Mouse (Mus musculus): ENCODE data around the gene Lrp5. TPM values are rescaled to one million over a fixed set of nuclear protein-coding genes. Genes with fewer than 3 reads are reported as not detected.
A peak's percentile ranks its signal among the peaks of the same experiment; 100 is the strongest.

Gene Lrp5
- polyA plus RNA-seq, 1 experiment from 2014 or later, result 7.1 TPM

- Histone ChIP-seq H3K9me3 (no peaks in the 10 kb centered on the region), H3K4me3 (peak overlapping the region; percentile 89), H3K27ac (no peak overlapping the region), H3K36me3 (peaks cover 9% of the 10 kb centered on the region), H3K4me1 (peaks cover 12% of the 10 kb centered on the region), H3K9ac (peak overlapping the region; percentile 72), H3K27me3 (no peaks in the 10 kb centered on the region), H3K4me2 (replicated peaks) (peak overlapping the region; percentile 71)
- 43% methylated on average over 10 of the region's 10 CpGs for WGBS
- no peak for ATAC-seq (ENCODE audit: insufficient number of reproducible peaks, insufficient read depth, low FRiP score, low TSS enrichment)
These were observed 22.8 kb upstream of the Lrp5 start for GRCm38 (mm10) chr19:3709013-3709787.

DNA sequence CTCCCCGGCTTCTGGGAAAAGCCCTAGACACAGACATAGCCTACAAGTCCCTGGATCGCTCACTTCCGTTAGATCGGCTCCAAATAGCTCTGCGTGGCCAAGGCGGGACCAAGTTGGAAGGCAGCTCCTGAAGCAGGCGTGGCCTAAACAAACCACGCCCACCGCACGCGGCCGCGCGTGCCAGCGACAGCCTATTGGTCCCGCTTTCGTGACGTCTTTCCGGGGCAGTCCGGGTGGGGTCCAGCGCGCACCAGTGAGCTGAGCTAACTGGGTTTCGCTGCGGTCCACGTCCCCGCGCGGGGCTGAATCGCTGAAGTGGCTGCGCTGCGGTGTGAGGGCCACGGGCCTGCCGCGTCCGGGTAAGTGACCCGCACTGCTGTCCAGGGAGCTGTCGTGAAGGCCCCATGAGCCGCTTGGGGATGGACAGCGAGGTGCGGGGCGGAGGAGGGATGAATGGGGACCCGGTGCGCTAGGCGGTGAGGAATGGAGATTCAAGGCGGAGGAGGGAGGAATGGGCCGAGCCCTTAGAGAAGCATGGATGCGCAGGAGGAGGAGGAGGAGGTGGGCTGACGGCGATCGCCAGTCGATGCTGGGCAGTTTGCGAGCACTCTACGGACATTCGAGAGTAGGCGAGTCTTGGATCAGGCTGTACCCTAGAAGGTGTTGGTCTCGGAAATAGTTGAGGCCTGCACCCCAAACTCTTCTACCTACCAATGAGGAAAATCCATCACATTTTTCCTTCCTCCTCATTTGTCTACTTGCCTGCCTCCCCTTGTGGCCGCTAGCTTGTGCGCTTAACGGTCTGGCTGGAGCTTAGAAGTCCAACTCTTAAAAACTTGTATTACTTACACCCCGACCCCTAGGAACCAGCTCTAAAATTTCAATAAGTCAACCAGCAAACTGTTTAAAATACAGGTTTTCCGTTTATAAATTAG, 22.0 kb upstream of the Lrp5 start, which contains the start of gene 1810055G02Rik:
Gene 1810055G02Rik, plus strand, starts transcription at position 216 of the 935 bp plus-strand sequence.
- Histone ChIP-seq H3K4me3 (peak within 1 kb of the TSS; percentile 89), H3K4me1 (peaks cover 12% of the 10 kb centered on the region), H3K36me3 (peaks cover 7% of the 10 kb centered on the region), H3K9ac (peak within 1 kb of the TSS; percentile 72), H3K27me3 (no peaks in the 10 kb centered on the region), H3K4me2 (replicated peaks) (peak within 1 kb of the TSS; percentile 71), H3K27ac (peak within 1 kb of the TSS; percentile 88), H3K9me3 (no peaks in the 10 kb centered on the region)
- 1% methylated on average over 61 of the region's 61 CpGs for WGBS
- ATAC-seq (ENCODE audit: insufficient number of reproducible peaks, insufficient read depth, low FRiP score, low TSS enrichment), result peak; percentile 94

DNA sequence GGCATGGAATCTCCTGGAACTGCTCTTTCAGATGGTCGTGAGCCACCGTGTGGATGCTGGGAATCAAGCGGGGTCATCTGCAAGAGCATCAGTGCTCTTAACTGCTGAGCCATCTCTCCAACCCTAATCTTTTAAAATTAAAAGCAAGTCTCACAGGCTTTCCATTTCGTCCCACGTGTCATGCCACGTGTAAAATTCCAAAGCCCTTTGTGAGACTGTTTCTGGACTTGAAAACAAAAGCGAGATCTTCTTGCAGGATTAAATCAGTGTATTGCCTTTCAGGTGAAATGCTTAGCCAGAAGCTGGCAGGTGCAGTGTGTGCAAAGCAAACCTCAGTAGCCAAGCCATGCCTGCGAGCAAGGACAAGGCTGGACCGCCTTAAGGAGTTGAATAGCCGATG, 21.2 kb upstream of the Lrp5 start:
- no peak for ATAC-seq (ENCODE audit: insufficient number of reproducible peaks, insufficient read depth, low FRiP score, low TSS enrichment)
- Histone ChIP-seq H3K4me3 (peak overlapping the region; percentile 89), H3K4me1 (peaks cover 12% of the 10 kb centered on the region), H3K4me2 (replicated peaks) (peak overlapping the region; percentile 71), H3K9me3 (no peaks in the 10 kb centered on the region), H3K27me3 (no peaks in the 10 kb centered on the region), H3K27ac (peak overlapping the region; percentile 78), H3K36me3 (peaks cover 7% of the 10 kb centered on the region), H3K9ac (peak overlapping the region; percentile 60)
- 40% methylated on average over 10 of the region's 10 CpGs for WGBS

DNA sequence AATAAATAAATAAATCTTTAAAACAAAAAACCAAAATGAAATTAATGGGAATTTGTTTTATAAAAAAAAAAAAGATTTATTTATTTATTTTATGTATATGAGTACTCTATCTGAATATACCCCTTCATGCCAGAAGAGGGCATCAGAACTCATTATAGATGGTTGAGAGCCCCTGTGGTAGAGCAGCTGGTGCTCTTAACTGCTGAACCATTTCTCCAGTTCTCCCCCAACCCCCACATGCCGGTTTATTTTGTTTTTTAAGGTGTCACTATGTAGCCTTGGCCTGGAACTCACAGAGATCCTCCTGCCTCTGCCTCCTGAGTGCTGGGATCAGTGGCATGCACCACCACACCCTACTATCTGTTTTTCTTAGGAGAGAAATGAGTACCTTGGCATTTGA, 19.9 kb upstream of the Lrp5 start:
- no peak overlapping the region for H3K4me2 ChIP-seq (replicated peaks)
- no peak for ATAC-seq (ENCODE audit: insufficient number of reproducible peaks, insufficient read depth, low FRiP score, low TSS enrichment)
- no peak overlapping the region for H3K4me3 ChIP-seq
- peaks cover 2% of the 10 kb centered on the region for H3K36me3 ChIP-seq
- no peaks in the 10 kb centered on the region for H3K27me3 ChIP-seq
- no peaks in the 10 kb centered on the region for H3K9me3 ChIP-seq
- WGBS, result 58% methylated on average over 1 of the region's 1 CpGs
- H3K9ac ChIP-seq, result no peak overlapping the region
- H3K4me1 ChIP-seq, result peaks cover 12% of the 10 kb centered on the region
- no peak overlapping the region for H3K27ac ChIP-seq

- Histone ChIP-seq H3K27me3 (no peaks in the 10 kb centered on the region), H3K27ac (no peak overlapping the region), H3K4me2 (replicated peaks) (no peak overlapping the region), H3K36me3 (no peaks in the 10 kb centered on the region), H3K4me3 (no peak overlapping the region), H3K9me3 (no peaks in the 10 kb centered on the region), H3K9ac (no peak overlapping the region), H3K4me1 (no peaks in the 10 kb centered on the region)
- 87% methylated on average over 4 of the region's 4 CpGs for WGBS
- ATAC-seq (ENCODE audit: insufficient number of reproducible peaks, insufficient read depth, low FRiP score, low TSS enrichment), result no peak
These were observed 16.1 kb upstream of the Lrp5 start for GRCm38 (mm10) chr19:3702460-3702859.

- Histone ChIP-seq H3K27me3 (no peaks in the 10 kb centered on the region), H3K9me3 (no peaks in the 10 kb centered on the region), H3K4me1 (no peaks in the 10 kb centered on the region), H3K36me3 (no peaks in the 10 kb centered on the region), H3K4me3 (no peak overlapping the region), H3K4me2 (replicated peaks) (no peak overlapping the region), H3K9ac (no peak overlapping the region), H3K27ac (no peak overlapping the region)
- no peak; the same call in 1 of the 2 replicates for ATAC-seq (ENCODE audit: insufficient number of reproducible peaks, insufficient read depth, low FRiP score, low TSS enrichment)
- 38% methylated on average over 6 of the region's 6 CpGs for WGBS
These were observed 13.4 kb upstream of the Lrp5 start for GRCm38 (mm10) chr19:3699508-3700438.

- ATAC-seq (ENCODE audit: insufficient number of reproducible peaks, insufficient read depth, low FRiP score, low TSS enrichment), result no peak
These were observed 11.7 kb upstream of the Lrp5 start for GRCm38 (mm10) chr19:3698035-3698434.

GRCm38 (mm10) chr19:3695976-3696375, 9.6 kb upstream of the Lrp5 start:
- Histone ChIP-seq H3K9me3 (no peaks in the 10 kb centered on the region), H3K27ac (no peak overlapping the region), H3K27me3 (no peaks in the 10 kb centered on the region), H3K9ac (no peak overlapping the region), H3K36me3 (no peaks in the 10 kb centered on the region), H3K4me3 (no peak overlapping the region), H3K4me1 (no peaks in the 10 kb centered on the region), H3K4me2 (replicated peaks) (no peak overlapping the region)
- no peak for ATAC-seq (ENCODE audit: insufficient number of reproducible peaks, insufficient read depth, low FRiP score, low TSS enrichment)
- 88% methylated on average over 8 of the region's 8 CpGs for WGBS

More at GRCm38 (mm10) chr19:3698035-3698434, 11.7 kb upstream of the Lrp5 start:
- WGBS, result 76% methylated on average over 7 of the region's 7 CpGs
- H3K4me1 ChIP-seq, result no peaks in the 10 kb centered on the region
- no peaks in the 10 kb centered on the region for H3K36me3 ChIP-seq
- H3K9me3 ChIP-seq, result no peaks in the 10 kb centered on the region
- no peak overlapping the region for H3K4me3 ChIP-seq
- no peak overlapping the region for H3K4me2 ChIP-seq (replicated peaks)
- H3K27ac ChIP-seq, result no peak overlapping the region
- H3K27me3 ChIP-seq, result no peaks in the 10 kb centered on the region
- no peak overlapping the region for H3K9ac ChIP-seq

DNA sequence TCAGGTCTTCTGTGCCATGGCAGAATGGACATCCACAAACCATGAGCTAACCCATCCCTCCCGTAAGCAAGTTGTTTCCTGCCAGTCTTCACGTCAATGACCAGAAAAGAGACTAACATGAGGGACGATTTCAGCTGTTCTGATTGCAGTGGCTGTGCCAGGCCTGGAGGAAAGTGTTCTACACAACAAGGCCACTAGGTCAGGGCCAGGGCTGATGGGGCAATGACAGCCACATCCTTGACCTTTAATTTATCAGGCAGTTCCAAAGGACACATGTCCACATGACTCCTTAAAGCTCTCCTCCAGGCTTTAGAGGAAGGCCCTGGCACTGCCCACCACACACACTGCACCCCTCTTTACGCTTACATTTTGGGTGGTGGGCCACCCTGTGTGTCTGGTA, 9.1 kb upstream of the Lrp5 start:
- no peak overlapping the region for H3K4me3 ChIP-seq
- no peak for ATAC-seq (ENCODE audit: insufficient number of reproducible peaks, insufficient read depth, low FRiP score, low TSS enrichment)
- no peaks in the 10 kb centered on the region for H3K36me3 ChIP-seq
- no peak overlapping the region for H3K27ac ChIP-seq
- H3K9me3 ChIP-seq, result no peaks in the 10 kb centered on the region
- no peak overlapping the region for H3K9ac ChIP-seq
- no peaks in the 10 kb centered on the region for H3K4me1 ChIP-seq
- H3K4me2 ChIP-seq (replicated peaks), result no peak overlapping the region
- WGBS, result 85% methylated on average over 4 of the region's 4 CpGs
- no peaks in the 10 kb centered on the region for H3K27me3 ChIP-seq

DNA sequence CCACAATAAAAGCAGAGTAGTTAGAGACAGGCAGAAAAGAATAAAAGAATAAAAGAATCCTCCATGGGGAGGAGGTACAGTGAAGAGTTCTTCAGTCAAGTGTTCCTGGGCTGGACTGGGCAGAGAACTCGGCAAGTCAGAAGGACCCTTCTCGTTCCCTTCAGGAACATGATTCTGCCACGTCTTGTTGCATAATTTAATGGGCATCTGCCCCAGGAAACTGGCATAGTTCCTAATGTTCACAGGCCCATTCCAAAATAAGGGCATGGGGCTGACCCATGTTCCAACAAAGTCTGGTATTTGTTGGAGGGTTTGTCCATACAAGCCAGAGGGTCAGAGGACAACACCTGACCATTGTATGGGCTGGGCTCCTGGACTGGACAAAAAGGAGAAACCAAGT, 8.6 kb upstream of the Lrp5 start:
- ATAC-seq (ENCODE audit: insufficient number of reproducible peaks, insufficient read depth, low FRiP score, low TSS enrichment), result no peak
- H3K36me3 ChIP-seq, result no peaks in the 10 kb centered on the region
- 86% methylated on average over 3 of the region's 3 CpGs for WGBS
- H3K4me3 ChIP-seq, result no peak overlapping the region
- no peak overlapping the region for H3K9ac ChIP-seq
- H3K4me1 ChIP-seq, result no peaks in the 10 kb centered on the region
- no peaks in the 10 kb centered on the region for H3K27me3 ChIP-seq
- H3K9me3 ChIP-seq, result no peaks in the 10 kb centered on the region
- H3K4me2 ChIP-seq (replicated peaks), result no peak overlapping the region
- no peak overlapping the region for H3K27ac ChIP-seq

GRCm38 (mm10) chr19:3694476-3694875, 8.1 kb upstream of the Lrp5 start:
- H3K4me3 ChIP-seq, result no peak overlapping the region
- H3K27me3 ChIP-seq, result no peaks in the 10 kb centered on the region
- no peak overlapping the region for H3K9ac ChIP-seq
- ATAC-seq (ENCODE audit: insufficient number of reproducible peaks, insufficient read depth, low FRiP score, low TSS enrichment), result no peak
- H3K4me2 ChIP-seq (replicated peaks), result no peak overlapping the region
- WGBS, result 88% methylated on average over 2 of the region's 2 CpGs
- H3K36me3 ChIP-seq, result no peaks in the 10 kb centered on the region
- H3K27ac ChIP-seq, result no peak overlapping the region
- no peaks in the 10 kb centered on the region for H3K9me3 ChIP-seq
- no peaks in the 10 kb centered on the region for H3K4me1 ChIP-seq
